Mouse (Mus musculus) c-Kit-positive CD71-negative TER-119-negative erythroid progenitor cells, embryonic 14.5 days (primary cell): ENCODE measurements around the gene Otud5.
"Not testable (repeated sequence)": the region's sequence is repeated elsewhere in the genome, so short reads cannot be mapped to it uniquely, and the experiment has no call there.

Source experiments
- DNase-seq: peaks from one replicate; pipeline ENCODE4 v3.0.0-alpha.2; 2013; ENCODE audit warnings: low read depth

Otud5 gene

DNA sequence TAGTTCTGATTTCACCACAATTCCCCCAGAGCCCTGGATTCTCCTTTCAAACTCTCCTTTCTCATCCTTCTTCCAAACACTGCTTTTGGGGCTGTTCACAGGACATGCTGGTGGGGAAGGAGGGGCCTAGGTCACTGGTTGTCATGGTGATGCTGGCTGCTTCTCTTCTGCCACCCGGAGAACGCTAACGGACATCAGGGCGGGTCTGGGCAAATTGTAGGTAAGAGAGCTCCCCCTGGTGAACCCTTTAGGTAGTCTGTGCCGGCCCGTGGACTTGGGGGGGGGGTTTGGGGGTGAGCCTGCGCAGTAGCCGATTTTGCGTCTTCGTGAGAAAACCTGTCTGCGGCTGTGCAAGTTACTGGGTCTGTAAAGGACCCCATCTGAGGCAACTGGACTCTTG, 38.7 kb downstream of the Otud5 start:
- peak; percentile 63 for DNase-seq

DNA sequence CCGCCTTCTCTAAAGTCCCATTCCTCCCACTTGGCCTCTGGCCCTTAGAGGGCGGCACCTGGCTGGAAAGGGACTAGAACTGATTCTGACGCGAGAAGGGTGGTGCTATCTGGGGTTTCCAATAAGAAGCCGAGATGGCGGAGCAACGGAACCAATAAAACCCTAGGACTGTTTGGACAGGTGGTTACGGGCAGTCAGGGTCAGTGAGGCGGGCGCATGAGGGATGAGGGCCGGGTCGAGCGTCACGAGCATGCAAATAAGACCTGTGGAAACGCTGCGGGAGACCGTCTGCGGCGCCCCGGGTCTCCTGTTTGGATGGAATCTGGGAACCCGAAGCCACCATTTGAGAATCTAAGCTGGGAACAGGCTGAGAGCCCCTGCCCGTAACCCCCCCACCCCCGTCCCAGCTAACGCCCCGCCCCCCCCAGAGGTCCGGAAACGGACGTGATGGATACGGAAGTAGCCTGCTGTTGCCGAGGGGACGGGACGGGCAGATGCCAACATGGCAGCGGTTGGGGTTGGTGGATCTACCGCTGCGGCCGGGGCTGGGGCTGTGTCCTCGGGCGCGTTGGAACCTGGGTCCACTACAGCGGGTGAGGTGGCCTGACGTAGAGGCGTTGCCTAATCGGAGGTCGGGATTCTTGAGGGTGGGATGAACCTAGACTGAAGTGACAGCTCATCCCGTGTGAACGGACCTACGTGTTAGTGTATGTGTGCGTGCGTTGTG, 42.8 kb downstream of the Otud5 start, which contains the start of gene Slc35a2:
TSS of gene Slc35a2 (plus strand) at position 188 of the 727 bp plus-strand sequence.
- DNase-seq, result peak; percentile 60

DNA sequence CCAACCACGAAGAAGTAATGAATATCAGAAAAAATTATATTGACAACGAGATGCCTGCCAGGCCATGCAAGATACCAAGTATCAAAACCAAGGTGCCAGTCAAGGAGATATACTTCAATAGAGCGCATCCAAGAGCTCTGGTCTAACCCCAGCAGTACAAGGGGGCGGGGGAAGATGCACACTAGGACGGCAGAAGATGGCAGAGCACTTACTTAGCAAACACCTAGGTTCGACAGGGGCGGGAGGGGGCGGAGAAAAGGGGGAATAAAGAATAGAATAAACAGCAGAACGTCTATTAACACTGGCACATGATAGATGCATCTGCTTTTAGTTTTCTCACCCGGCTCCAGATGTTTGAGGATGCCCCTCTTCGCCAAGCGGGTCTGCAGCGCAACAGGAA, 57.0 kb downstream of the Otud5 start:
- no peak for DNase-seq

DNA sequence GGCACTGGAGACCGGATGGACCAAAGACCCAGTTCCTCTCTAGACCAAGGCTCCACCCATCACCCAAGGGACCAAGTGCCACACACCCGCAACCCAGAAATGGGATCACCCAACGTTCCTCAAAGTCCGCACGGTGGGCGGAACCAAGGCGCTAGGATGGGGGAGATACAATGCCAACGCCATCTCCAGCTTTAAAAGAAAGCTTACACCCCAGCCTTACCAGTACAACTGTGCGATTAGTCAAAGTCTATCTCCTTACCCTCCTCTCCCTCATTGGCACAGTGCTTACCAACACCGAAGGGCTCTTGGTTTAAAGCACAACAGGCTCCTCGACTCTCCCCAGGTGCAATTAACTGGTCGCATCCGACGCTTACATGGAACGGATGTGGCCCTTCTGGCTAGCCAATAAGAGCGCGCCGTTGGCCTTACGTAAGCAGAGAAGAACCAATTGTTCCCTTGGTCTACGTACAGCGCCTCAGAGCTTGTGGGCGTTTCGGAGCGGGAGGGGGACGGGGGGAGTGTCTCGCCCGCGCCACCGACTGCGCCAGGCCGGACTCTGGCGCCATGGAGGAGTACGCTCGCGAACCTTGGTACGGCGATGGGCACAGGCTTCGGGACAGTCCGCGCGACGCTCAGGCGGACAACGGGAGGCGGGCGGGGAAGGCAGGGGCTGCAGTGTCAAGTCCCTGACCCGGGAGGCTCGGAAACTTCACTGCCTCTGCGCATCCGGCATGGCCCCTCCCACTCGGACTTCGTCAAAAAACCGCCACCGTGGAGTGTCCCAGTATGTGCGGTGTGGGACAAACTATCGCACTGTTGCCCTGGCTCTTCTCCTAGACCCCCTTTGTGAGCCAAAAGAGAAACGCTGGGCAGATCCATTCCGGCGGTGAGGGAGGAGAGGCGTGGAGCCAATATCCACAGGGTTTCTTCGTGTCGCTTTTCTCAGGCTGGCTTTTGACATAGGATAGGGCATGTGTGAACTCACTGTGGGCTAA, 58.0 kb downstream of the Otud5 start, which contains the start of the genes Pqbp1 and Timm17b:
TSS of gene Pqbp1 (minus strand) at position 390 of the 995 bp plus-strand sequence.
TSS of gene Timm17b (plus strand) at position 478 of the 995 bp plus-strand sequence.
- peak; percentile 78 for DNase-seq

DNA sequence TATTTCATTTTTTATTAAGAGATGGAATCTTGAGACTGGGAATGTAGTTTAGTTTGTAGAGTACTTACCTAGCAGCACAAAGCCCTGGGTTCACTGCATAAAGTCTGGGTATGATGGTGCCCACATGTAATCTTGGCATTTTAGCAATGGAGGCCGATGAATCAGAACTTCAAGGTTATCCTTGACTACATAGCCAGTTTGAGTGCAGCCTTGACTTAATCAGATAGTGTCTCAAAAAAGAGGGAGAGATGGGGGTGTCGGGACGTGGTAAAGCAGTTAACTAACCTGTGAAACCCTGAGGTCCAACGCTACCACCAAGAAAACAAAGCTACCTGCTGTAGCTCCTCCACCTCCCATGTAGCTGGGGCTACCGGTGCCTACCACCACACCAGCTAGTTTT, 63.3 kb downstream of the Otud5 start:
- no peak for DNase-seq

DNA sequence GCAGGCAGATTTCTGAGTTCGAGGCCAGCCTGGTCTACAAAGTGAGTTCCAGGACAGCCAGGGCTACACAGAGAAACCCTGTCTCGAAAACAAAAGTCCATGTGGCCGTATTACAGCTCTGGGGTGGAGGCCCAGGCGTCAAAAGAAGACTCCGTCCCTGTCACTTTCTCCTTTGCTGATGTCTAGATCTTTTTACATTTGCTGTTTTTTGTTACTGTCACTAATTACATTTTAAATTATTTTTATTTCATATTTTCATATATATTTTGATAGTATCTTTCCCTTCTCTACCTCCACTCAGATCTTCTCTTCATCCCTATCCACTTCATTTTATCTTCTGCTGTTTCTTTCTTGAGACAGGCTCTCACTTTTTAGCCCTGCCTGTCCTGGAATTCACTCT, 66.6 kb downstream of the Otud5 start, which contains the start of gene Gm10491:
TSS of gene Gm10491 (minus strand) at position 101 of the 400 bp plus-strand sequence.
- no peak for DNase-seq

DNA sequence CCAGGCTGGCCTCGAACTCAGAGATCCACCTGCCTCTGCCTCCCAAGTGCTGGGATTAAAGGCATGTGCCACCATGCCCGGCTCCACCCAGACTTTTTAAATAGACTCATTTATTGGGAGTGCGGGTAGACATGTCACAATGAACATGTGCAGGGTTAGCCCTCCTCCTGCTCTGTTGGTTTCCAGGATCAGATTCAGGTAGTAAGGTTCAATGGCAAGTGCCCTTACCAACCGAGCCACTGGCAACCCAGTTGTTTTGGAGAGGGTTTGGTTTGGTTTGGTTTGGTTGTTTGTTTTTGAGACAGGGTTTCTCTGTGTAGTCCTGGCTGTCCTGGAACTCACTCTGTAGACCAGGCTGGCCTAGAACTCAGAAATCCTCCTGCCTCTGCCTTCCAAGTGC, 68.1 kb downstream of the Otud5 start, which contains the start of gene Gm10490:
TSS of gene Gm10490 (plus strand) at position 301 of the 400 bp plus-strand sequence.
- DNase-seq, result not testable (repeated sequence)

GRCm38 (mm10) chrX:7910473-7910872, 69.3 kb downstream of the Otud5 start:
- no peak for DNase-seq

GRCm38 (mm10) chrX:7915669-7916068, 74.5 kb downstream of the Otud5 start:
- not testable (repeated sequence) for DNase-seq

- not testable (repeated sequence) for DNase-seq
Measured at GRCm38 (mm10) chrX:7917960-7918359, 76.8 kb downstream of the Otud5 start.

DNA sequence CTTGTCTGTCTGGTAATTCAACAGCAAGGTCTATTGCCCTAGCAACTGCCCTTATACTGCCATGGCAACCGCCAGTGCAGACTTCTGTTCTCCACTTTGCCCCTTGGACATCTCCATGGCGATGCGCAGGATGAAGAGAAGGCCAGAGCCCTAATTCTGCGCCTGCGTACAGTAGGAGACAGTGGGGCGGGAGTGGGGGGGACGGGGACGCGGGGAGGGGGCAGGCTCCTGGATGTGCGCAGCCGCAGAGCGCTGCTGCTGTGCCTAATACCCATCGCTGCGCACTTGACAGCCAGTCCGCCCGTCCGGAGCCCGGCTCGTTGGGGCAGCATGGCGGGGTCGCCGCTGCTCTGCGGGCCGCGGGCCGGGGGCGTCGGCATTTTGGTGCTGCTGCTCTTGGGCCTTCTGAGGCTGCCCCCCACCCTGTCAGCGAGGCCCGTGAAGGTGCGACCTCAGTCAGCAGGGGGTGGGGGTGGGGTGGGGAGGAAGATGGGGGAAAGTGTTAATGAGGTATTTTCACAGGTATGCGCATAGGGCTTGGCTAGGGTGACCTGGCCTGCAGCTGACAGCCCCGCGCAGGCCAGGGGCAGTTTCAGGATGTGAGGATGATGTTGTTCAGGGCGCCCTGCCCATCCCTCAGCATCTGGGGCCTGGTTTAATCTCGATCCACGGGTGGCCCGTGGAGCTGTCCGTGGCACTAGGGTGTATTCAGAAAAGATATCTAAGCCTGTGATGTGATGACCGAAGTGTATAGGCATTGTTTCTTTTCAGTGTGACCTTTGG, 78.6 kb downstream of the Otud5 start, which contains the start of gene Pcsk1n:
TSS of gene Pcsk1n (plus strand) at position 222 of the 783 bp plus-strand sequence.
- DNase-seq, result no peak

GRCm38 (mm10) chrX:7922032-7922431, 80.9 kb downstream of the Otud5 start:
- DNase-seq, result no peak
